Mouse (Mus musculus) erythroid progenitor cell, adult 5-6 weeks (primary cell): Measurements from ENCODE around the gene Tnip3. TPM values are rescaled to one million over a fixed set of nuclear protein-coding genes. Genes with fewer than 3 reads are reported as not detected.

Experiments
- ATAC-seq: replicated peaks from 2 replicates; pipeline ENCODE4 v1.8.0; 2016; ENCODE audit warnings: moderate number of reproducible peaks, mild to moderate bottlenecking, moderate TSS enrichment, inconsistent platforms; ENCODE audit not compliant: poor library complexity, low FRiP score, severe bottlenecking
- total RNA-seq, 2 experiments: library from RNA; stranded (forward) in 1 of 2; stranded (reverse) in 1 of 2; fragments of 150-400 nt in 1 of 2; fragments of 186-747, 209-891 nt in 1 of 2; gene quantifications; 2 replicates each; pipeline versions ENCODE4 v1.2.3 to v1.2.4; 2015 to 2017; ENCODE audit warnings: low replicate concordance in 2 of 2

Gene Tnip3
- total RNA-seq, 2 experiments from 2014 or later, result 0.30 TPM; not detected in 1

GRCm38 (mm10) chr6:65623016-65623715 lies 98.1 kb downstream of the Tnip3 start:
- ATAC-seq, result no peak

DNA sequence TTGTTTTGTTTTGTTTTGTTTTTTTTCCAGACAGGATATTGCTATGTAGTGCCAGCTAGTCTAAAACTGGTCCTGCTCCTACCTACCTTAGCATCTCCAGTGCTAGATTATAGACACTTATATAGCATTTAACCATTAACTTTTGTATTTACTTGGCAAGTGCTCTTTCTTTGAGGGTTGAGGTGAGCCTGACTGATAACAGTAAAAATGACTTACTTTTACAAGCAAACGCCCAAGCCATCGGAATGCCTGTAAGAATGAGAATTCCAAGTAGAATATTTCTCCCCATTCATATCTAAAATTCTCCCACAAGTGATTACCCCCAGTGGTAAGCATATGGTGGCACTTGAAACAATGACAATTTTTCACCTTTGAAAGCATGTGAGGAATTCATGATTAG lies 105.5 kb downstream of the Tnip3 start:
- no peak for ATAC-seq

DNA sequence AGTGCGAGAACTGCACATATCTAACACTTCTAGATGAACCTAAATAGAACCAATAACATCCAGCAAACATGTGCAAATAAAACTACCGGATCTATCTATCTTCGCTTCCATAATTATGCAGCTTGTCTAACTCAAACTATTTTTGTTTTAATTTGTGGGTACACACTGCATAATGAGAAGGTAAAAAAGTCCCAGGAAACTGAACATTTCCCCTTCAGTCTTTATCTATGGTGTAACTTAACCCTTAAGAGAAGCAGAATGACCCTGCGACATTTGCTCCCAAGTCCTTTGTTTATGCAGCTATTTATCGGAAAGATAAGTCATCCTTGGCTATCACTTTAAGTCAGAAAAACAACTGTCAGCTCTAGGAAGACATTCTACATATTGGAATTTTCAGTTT lies 107.1 kb downstream of the Tnip3 start:
- ATAC-seq, result no peak

DNA sequence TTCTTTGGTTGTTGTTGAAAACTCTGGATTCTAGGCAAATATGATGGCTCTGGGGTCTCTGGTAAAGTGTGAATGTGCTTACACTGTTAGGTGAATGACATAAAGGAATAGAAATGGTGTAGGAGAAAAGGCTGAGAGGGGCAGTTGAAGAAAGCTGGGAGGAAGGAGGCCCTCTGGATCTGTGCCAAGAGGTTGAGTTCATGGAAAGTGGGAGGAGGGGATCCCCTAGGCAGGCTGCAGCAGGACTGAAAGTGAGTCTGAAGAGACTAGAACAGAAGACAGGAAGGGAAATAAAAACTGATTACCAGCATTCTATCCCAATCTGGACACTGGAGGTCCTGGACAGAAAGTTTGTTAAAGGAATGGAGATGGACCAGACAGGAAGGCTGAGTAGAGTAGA lies 117.3 kb downstream of the Tnip3 start:
- no peak for ATAC-seq

- no peak for ATAC-seq
Measured at GRCm38 (mm10) chr6:65644110-65644509, 119.0 kb downstream of the Tnip3 start.

DNA sequence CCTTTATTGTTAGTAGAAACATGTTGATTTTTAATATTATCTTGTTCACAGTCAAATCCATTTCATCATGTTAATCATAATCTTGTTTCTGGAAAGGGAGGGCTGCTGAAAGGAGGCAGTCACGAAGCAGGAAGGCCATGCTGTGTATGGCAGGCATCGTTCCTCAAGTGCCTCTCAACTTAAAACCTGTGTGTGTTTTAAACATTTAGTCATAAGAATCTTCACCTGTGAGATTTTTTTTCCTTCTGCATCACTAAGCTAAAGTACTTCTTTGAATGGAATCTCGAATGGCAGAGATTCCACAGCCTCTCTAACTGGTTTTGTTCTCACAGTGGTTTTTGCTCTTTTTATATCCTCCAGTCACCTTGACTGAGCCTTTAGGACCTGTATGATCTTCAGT lies 121.3 kb downstream of the Tnip3 start:
- ATAC-seq, result no peak

GRCm38 (mm10) chr6:65647731-65648130 lies 122.6 kb downstream of the Tnip3 start:
- no peak for ATAC-seq

DNA sequence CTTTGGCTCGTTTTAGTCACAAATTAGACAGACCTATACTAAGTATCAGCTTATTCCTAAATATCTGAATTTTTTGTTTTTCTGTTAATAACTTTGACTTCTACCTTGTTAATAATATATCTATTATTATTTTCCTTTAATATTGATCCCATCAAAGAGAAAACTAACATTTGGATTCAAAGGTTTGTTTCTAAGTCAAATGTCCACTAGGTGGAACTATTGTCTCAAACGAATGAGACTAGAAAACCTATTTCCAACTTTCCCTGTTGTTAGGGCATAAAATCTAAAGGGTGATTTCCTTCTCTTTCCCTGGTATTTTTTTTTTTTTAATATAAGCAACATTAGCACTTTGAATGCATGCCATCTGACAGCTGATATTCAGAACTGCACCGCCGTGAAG lies 126.3 kb downstream of the Tnip3 start:
- ATAC-seq, result no peak

DNA sequence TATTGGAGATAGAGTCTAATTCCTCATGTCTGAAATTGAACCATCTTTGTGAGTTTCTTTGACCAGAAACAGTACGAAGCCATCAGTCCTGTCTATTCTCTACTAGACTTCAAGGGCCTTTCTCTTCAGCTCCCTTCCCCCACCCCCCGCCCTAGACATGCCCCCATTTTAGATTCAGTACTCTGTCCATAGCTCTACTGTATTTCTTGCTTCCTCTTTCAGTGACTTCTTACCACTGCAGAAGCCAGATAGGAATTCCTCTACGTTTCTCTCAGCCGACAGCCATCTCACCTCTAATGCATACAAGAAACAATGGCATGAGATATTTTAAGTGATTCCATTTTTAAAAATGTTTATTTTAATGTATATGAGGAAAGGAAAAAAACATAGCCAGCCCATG lies 136.2 kb downstream of the Tnip3 start:
- no peak for ATAC-seq

- no peak for ATAC-seq
Measured at GRCm38 (mm10) chr6:65662050-65662449, 136.9 kb downstream of the Tnip3 start.

DNA sequence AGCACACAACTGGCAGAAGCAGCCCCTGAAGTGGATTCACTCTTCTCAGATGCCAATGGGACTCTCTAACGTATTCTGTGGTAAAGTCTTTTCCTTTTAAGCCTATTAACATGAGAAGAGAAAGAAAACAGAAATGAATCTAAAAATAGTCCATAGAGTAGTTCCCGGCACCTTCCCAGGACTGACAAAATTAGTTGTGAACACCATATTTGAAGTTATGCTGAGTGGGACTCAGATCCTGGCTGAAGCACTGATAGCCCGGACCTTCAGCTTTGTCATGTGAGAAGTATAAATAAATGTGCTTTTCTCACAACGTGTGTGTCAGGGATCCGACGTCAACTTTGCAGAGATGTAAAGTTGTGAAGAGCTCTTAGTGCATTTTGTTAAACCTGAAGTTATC lies 138.9 kb downstream of the Tnip3 start:
- no peak for ATAC-seq

- ATAC-seq, result no peak
Measured at GRCm38 (mm10) chr6:65666295-65666694, 141.2 kb downstream of the Tnip3 start.

DNA sequence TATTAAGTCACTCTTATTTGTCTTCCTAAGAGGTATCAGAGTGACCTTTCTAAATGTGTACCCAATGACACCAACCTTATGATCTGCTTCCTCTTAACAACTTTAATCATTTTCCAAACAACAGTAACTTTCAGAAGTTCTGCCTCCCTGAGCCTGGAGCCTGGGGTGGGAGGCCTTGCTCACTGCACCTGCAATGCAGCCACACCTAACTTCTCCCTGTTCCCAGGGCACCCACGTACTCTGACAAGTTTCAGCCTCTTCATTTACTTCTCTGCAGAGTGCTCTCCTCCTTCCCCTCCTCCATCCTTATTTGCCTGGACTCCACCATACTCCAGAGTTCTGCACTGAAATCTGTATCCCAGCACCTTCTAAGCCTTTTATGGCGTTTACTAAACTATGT lies 144.9 kb downstream of the Tnip3 start:
- ATAC-seq, result no peak

- ATAC-seq, result no peak
Measured at GRCm38 (mm10) chr6:65670981-65671411, 145.9 kb downstream of the Tnip3 start.

- no peak for ATAC-seq
Measured at GRCm38 (mm10) chr6:65671451-65671850, 146.3 kb downstream of the Tnip3 start, which contains the start of gene Ndnf. Gene Ndnf (plus strand): TSS chr6:65671590.

GRCm38 (mm10) chr6:65672131-65673031 lies 147.3 kb downstream of the Tnip3 start:
- no peak for ATAC-seq

Other genes starting within 250 kb of the Tnip3 start
- gene C130060K24Rik, start 144.2 kb upstream of the Tnip3 start, total RNA-seq (2015; ENCODE audit: low replicate concordance), result not detected in 2 replicates
- gene C130060K24Rik, start 144.2 kb upstream of the Tnip3 start, total RNA-seq (2017; ENCODE audit: low replicate concordance), result not detected in 2 replicates
- not detected in 2 replicates for gene Ndnf, start 146.3 kb downstream of the Tnip3 start, total RNA-seq (2015; ENCODE audit: low replicate concordance)
- not detected in 2 replicates for gene Ndnf, start 146.3 kb downstream of the Tnip3 start, total RNA-seq (2017; ENCODE audit: low replicate concordance)